Mouse (Mus musculus) megakaryocyte-erythroid progenitor cell, adult 5-6 weeks (primary cell): ENCODE data around the gene Hic2. TPM values are rescaled to one million over a fixed set of nuclear protein-coding genes. Genes with fewer than 3 reads are reported as not detected.
"Not testable (repeated sequence)": the region's sequence is repeated elsewhere in the genome, so short reads cannot be mapped to it uniquely, and the experiment has no call there.

ENCODE experiments used
- ATAC-seq: replicated peaks from 2 replicates; pipeline ENCODE4 v1.8.0; 2016; ENCODE audit warnings: mild to moderate bottlenecking, inconsistent platforms; ENCODE audit not compliant: severe bottlenecking, poor library complexity, low FRiP score, low TSS enrichment
- total RNA-seq, 2 experiments: library from RNA; stranded (forward) in 1 of 2; stranded (reverse) in 1 of 2; fragments of 200-1000, 215-1000 nt in 1 of 2; fragments of >200 nt in 1 of 2; fragmentation: Nextera tagmentation in 1 of 2; gene quantifications; 2 replicates each; pipeline ENCODE4 v1.2.3; 2014 to 2017

Gene Hic2
- total RNA-seq, 2 experiments from 2014 or later, result 1.5 to 2.1 TPM

- ATAC-seq, result not testable (repeated sequence)
Measured at GRCm38 (mm10) chr16:17231523-17231922, 1.8 kb upstream of the Hic2 start.

DNA sequence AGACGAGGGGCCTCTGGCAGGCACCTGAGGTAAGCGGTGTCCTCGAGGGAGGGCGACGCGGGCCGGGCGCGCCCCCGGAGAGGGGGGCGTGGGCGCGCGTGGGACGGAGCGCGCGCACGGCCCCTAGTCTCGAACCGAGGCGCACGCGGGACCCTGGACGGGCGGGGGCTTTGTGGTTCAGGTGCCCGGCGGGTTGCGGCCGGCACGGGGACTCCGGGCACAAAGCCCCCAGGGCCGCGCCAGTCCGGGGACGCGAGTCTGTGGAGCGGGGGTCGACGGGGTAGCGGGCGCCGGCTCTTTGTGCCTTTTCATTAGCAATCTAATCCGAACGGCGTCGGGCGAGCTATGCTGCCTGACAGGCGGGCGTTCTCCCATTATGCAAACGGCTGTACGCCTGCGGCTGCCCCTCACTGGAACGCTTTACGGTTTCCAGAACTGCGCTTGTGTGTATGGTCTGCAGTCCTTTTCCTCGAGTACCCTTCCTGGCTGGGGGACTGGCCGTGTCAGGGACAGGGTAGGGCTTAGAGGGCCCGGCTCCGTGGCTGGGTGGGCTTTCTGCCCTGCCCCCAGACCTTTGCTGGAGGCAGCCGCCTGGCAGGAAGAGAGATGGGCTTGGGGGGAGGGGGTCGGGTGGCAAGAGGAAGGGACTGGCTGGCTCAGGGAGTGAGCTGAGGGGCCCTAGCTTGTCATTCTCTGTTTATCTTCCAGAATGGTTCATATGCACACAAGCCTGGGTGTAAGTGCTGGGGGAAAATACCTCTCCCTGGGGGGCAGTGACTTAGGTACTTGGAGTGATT, 528 bp downstream of the Hic2 start:
- no peak for ATAC-seq

DNA sequence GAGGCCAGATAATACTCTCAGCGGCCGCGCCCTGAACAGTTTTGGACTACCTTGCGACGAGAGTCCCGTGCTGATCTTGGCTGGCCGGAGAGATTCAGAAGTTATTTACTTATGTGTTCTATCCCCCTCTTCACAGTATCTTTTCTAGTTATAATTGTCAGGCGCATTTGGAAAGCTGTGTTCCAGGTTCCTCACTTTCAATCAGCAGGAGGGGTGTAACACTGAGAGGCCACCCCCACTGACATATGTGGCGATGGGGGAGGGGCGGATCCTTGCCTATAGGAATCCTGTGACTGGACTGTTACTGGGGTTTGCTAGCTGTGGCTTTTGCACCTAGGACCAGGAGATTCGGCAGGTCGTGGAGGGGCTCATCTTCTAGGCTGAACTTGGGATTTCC, 1.1 kb downstream of the Hic2 start:
- no peak for ATAC-seq

- ATAC-seq, result no peak
Measured at GRCm38 (mm10) chr16:17234916-17235665, 1.7 kb downstream of the Hic2 start.

GRCm38 (mm10) chr16:17237634-17238033, 4.3 kb downstream of the Hic2 start:
- peak; percentile 84 for ATAC-seq

DNA sequence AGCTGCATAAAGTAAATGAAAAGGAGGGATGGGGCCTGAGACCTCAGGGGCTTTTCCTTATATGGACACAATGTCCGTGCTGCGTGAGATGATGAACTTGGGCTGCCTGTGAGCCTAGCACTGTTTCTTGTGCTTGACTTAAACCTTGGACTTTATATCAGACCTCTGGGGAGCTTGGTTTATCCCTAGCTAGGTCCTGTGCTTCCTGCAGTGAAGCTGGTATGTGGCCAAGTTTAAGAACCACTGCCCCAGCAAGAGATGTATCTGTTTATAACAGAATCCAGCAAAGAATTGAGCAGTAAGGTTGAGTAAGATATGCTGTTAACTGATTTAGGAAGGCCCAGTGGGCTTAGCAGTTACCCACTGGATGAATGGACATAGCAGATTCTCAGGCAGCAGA, 6.0 kb downstream of the Hic2 start:
- no peak for ATAC-seq

DNA sequence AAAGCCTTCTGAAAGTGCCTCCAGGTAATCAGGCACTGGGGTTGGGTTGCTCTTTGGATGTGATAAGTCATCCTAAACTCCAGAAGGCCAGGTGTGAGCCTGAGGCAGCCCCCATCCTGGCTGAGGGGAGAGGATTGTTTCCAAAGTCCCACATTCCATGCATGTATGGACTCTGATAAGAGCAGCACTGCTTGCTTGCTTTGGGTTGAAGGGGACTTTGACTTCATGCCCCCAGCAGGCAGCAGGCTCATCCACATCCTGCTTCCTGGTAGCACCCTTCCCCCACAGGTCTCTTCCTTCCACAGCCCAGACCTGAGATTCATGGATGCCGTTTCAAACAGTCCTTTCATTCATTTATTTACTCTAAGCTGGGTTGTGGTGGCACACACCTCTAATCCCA, 10.4 kb downstream of the Hic2 start:
- no peak for ATAC-seq

- no peak for ATAC-seq
Measured at GRCm38 (mm10) chr16:17244996-17245395, 11.6 kb downstream of the Hic2 start.

- no peak for ATAC-seq
Measured at GRCm38 (mm10) chr16:17247727-17248126, 14.4 kb downstream of the Hic2 start.

- ATAC-seq, result peak; percentile 56
Measured at GRCm38 (mm10) chr16:17249135-17249534, 15.8 kb downstream of the Hic2 start.

- ATAC-seq, result peak; percentile 19; the same call in 1 of the 2 replicates
Measured at GRCm38 (mm10) chr16:17251539-17251938, 18.2 kb downstream of the Hic2 start.

DNA sequence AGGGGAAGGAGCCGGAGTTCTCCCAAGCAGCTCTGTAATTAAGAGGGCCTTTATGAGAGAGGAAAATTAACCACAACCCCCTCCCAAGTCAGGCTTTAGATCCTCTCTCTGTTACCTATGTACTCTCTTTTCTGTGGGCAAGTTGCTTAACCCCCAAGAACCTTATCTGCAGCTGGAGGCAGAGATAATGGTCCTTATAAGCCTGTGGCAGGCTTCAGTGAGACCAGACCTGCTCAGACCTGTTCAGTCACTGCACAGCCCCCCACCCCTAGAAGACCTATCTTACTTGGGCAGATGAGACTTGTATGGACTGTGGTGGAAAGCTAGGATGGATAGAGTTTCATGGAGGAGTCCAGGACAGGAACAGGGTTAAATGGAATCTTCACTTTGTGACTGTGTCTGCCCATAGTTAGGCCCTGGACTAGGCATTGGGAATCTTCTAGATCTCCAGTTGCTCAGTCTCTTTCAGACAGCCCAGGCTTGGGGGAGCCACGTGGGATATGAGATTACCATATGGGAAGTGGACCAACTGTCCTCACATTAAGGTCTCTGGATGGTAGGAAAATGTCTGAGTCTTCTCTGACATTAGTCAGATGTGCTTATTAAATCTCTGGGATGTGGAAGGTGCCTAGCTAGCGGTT, 18.8 kb downstream of the Hic2 start:
- peak; percentile 72 for ATAC-seq

DNA sequence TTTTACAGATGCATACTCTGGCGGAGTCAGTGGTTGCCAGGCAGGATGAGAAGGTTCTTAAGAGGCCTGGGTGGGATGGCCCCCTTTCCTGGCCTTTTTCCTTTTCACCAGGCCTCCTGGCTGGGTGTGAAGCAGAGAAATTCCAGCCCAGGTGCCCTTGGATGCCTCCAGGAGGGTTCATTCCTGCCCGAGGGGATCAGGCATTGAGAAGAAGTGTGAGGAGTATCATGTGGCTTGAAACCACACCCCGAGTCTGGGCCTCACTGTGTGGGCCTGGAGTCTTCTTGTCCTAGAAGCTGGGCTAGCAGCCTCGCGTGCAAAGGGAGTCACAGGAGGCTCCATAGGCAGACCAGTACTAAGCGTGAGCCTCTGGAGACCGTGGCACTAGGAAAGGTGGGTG, 19.5 kb downstream of the Hic2 start:
- no peak for ATAC-seq

GRCm38 (mm10) chr16:17254005-17254597, 20.7 kb downstream of the Hic2 start:
- no peak for ATAC-seq

GRCm38 (mm10) chr16:17255270-17255669, 21.9 kb downstream of the Hic2 start:
- ATAC-seq, result no peak

GRCm38 (mm10) chr16:17257359-17257821, 24.0 kb downstream of the Hic2 start:
- peak; percentile 63 for ATAC-seq

GRCm38 (mm10) chr16:17258917-17259316, 25.5 kb downstream of the Hic2 start:
- ATAC-seq, result no peak

- ATAC-seq, result no peak
Measured at GRCm38 (mm10) chr16:17261341-17261740, 28.0 kb downstream of the Hic2 start.

DNA sequence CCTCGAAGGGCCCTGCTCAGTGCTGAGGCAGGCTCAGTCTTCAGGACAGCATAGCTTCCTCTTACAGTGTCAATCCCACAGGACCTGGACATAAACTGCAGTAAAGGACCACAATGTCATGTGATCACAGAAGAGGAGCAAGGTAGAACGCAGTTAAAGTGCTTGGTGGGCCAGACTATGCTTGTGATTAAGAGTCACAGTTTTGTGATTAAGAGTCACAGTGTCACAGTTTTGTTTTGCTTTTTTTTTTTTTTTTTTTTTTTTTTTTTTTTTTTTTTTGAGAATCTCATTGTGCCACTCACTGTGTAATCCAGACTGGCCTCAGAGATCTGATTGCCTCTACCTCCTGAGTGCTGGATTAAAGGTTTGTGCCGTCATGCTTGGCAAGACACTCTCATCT, 32.7 kb downstream of the Hic2 start:
- ATAC-seq, result no peak

- 0 out of 2 replicates have a peak, but pooled peaks have one; percentile 9 for ATAC-seq
Measured at GRCm38 (mm10) chr16:17267937-17268336, 34.6 kb downstream of the Hic2 start.
